Mouse (Mus musculus) forebrain, embryonic 13.5 days (tissue): ENCODE results near the gene Olfr1417. TPM values are rescaled to one million over a fixed set of nuclear protein-coding genes. Genes with fewer than 3 reads are reported as not detected.

Source experiments
- ATAC-seq: fragments of 200-750 bp; cut with Nextera tagmentation; 2 replicates; pipeline ENCODE4 v1.8.0; 2017
- H3K27ac ChIP-seq: fragments of 300-500 bp; sonication (generic); 2 replicates; pipeline ENCODE4 v1.5.1; 2015; ENCODE audit warnings: inconsistent platforms, mild to moderate bottlenecking, moderate library complexity
- H3K27me3 ChIP-seq: fragments of 300-500 bp; sonication (generic); 2 replicates; pipeline ENCODE4 v1.6.1; 2015; ENCODE audit warnings: mild to moderate bottlenecking, inconsistent platforms
- H3K36me3 ChIP-seq: fragments of 300-500 bp; sonication (generic); 2 replicates; pipeline ENCODE4 v1.6.1; 2015; ENCODE audit warnings: mild to moderate bottlenecking, inconsistent platforms; ENCODE audit not compliant: poor library complexity, severe bottlenecking
- H3K4me1 ChIP-seq: fragments of 300-500 bp; sonication (generic); 2 replicates; pipeline ENCODE4 v1.6.1; 2015; ENCODE audit warnings: inconsistent platforms
- H3K4me2 ChIP-seq: fragments of 300-500 bp; sonication (generic); 2 replicates; pipeline ENCODE4 v1.6.1; 2015; ENCODE audit warnings: inconsistent platforms, mild to moderate bottlenecking, moderate library complexity
- H3K4me3 ChIP-seq: fragments of 300-500 bp; sonication (generic); 2 replicates; pipeline ENCODE4 v1.5.1; 2015; ENCODE audit warnings: mild to moderate bottlenecking, inconsistent platforms
- H3K9ac ChIP-seq: fragments of 300-500 bp; sonication (generic); 2 replicates; pipeline ENCODE4 v1.6.1; 2015; ENCODE audit warnings: mild to moderate bottlenecking, inconsistent platforms
- H3K9me3 ChIP-seq: fragments of 300-500 bp; sonication (generic); replicated peaks from 2 replicates; pipeline ENCODE4 v1.6.1; 2016; ENCODE audit warnings: inconsistent platforms
- WGBS: fragments of 180-500 bp; shearing (Covaris S2); methylation state at CpG from one replicate; pipeline ENCODE4 v1.1.7; 2015; 5-methylcytosine and 5-hydroxymethylcytosine counted together
- polyA plus RNA-seq: library from polyadenylated mRNA; unstranded; fragments of >200 nt; fragmentation: Nextera tagmentation; extraction: Ambion mirVana; gene quantifications from 2 replicates; pipeline ENCODE4 v1.2.1, GENCODE M21; 2015

The Olfr1417 gene
- polyA plus RNA-seq, 1 experiment from 2014 or later, result 0.12 TPM

- H3K4me2 ChIP-seq, result no peak overlapping the region
- no peaks in the 10 kb centered on the region for H3K27me3 ChIP-seq
- H3K27ac ChIP-seq, result no peak overlapping the region
- no peak overlapping the region for H3K9ac ChIP-seq
- WGBS, result 27% methylated on average over 6 of the region's 6 CpGs
- no peak for ATAC-seq
- peaks cover 3% of the 10 kb centered on the region; the same call in 1 of the 2 replicates for H3K4me1 ChIP-seq
- H3K4me3 ChIP-seq, result no peak overlapping the region
- H3K36me3 ChIP-seq, result no peaks in the 10 kb centered on the region
- no peaks in the 10 kb centered on the region for H3K9me3 ChIP-seq
Observed at GRCm38 (mm10) chr19:11807822-11808221, 31.2 kb downstream of the Olfr1417 start.

- Histone ChIP-seq H3K27me3 (no peaks in the 10 kb centered on the region), H3K4me2 (no peak overlapping the region), H3K4me1 (peaks cover 3% of the 10 kb centered on the region; the same call in 1 of the 2 replicates), H3K27ac (no peak overlapping the region), H3K36me3 (no peaks in the 10 kb centered on the region), H3K9ac (no peak overlapping the region), H3K9me3 (no peaks in the 10 kb centered on the region), H3K4me3 (no peak overlapping the region)
- 60% methylated on average over 2 of the region's 2 CpGs for WGBS
- no peak for ATAC-seq
Observed at GRCm38 (mm10) chr19:11807251-11807650, 31.8 kb downstream of the Olfr1417 start.

- WGBS, result 77% methylated on average over 1 of the region's 1 CpGs
- Histone ChIP-seq H3K9me3 (no peaks in the 10 kb centered on the region), H3K4me2 (no peak overlapping the region), H3K4me3 (no peak overlapping the region), H3K9ac (no peak overlapping the region), H3K27me3 (no peaks in the 10 kb centered on the region), H3K36me3 (no peaks in the 10 kb centered on the region), H3K4me1 (no peaks in the 10 kb centered on the region), H3K27ac (no peak overlapping the region)
- ATAC-seq, result no peak
Observed at GRCm38 (mm10) chr19:11804423-11804822, 34.6 kb downstream of the Olfr1417 start.

GRCm38 (mm10) chr19:11800531-11801315 is 38.3 kb downstream of the Olfr1417 start:
- 78% methylated on average over 8 of the region's 8 CpGs for WGBS

GRCm38 (mm10) chr19:11794447-11794846 is 44.6 kb downstream of the Olfr1417 start:
- Histone ChIP-seq H3K27me3 (no peaks in the 10 kb centered on the region), H3K36me3 (no peaks in the 10 kb centered on the region), H3K4me1 (no peaks in the 10 kb centered on the region), H3K27ac (no peak overlapping the region), H3K4me2 (no peak overlapping the region), H3K9ac (no peak overlapping the region), H3K4me3 (no peak overlapping the region), H3K9me3 (no peaks in the 10 kb centered on the region)
- WGBS, result 91% methylated on average over 6 of the region's 6 CpGs
- no peak for ATAC-seq

More at GRCm38 (mm10) chr19:11800531-11801315, 38.3 kb downstream of the Olfr1417 start:
- no peak for ATAC-seq
- Histone ChIP-seq H3K4me3 (no peak overlapping the region), H3K36me3 (no peaks in the 10 kb centered on the region), H3K9ac (no peak overlapping the region), H3K27ac (no peak overlapping the region), H3K9me3 (no peaks in the 10 kb centered on the region), H3K4me2 (no peak overlapping the region), H3K27me3 (no peaks in the 10 kb centered on the region), H3K4me1 (no peaks in the 10 kb centered on the region)

GRCm38 (mm10) chr19:11793741-11794359 is 45.2 kb downstream of the Olfr1417 start:
- Histone ChIP-seq H3K4me2 (no peak overlapping the region), H3K9me3 (no peaks in the 10 kb centered on the region), H3K27ac (no peak overlapping the region), H3K36me3 (no peaks in the 10 kb centered on the region), H3K4me1 (no peaks in the 10 kb centered on the region), H3K9ac (no peak overlapping the region), H3K4me3 (no peak overlapping the region), H3K27me3 (no peaks in the 10 kb centered on the region)
- WGBS, result 85% methylated on average over 2 of the region's 2 CpGs
- no peak for ATAC-seq

- Histone ChIP-seq H3K27ac (no peak overlapping the region), H3K36me3 (no peaks in the 10 kb centered on the region), H3K9ac (no peak overlapping the region), H3K9me3 (no peaks in the 10 kb centered on the region), H3K4me2 (no peak overlapping the region), H3K4me1 (no peaks in the 10 kb centered on the region), H3K4me3 (no peak overlapping the region), H3K27me3 (no peaks in the 10 kb centered on the region)
- 67% methylated on average over 5 of the region's 5 CpGs for WGBS
- ATAC-seq, result no peak
Observed at GRCm38 (mm10) chr19:11791825-11792224, 47.2 kb downstream of the Olfr1417 start.

- Histone ChIP-seq H3K4me2 (no peak overlapping the region), H3K27ac (no peak overlapping the region), H3K27me3 (no peaks in the 10 kb centered on the region), H3K9me3 (no peaks in the 10 kb centered on the region), H3K4me3 (no peak overlapping the region), H3K4me1 (no peaks in the 10 kb centered on the region), H3K36me3 (no peaks in the 10 kb centered on the region), H3K9ac (no peak overlapping the region)
- ATAC-seq, result no peak
- WGBS, result 92% methylated on average over 6 of the region's 6 CpGs
Observed at GRCm38 (mm10) chr19:11788876-11789275, 50.1 kb downstream of the Olfr1417 start.

- H3K27me3 ChIP-seq, result no peaks in the 10 kb centered on the region
Observed at GRCm38 (mm10) chr19:11787826-11788225, 51.2 kb downstream of the Olfr1417 start.

GRCm38 (mm10) chr19:11785409-11786154 is 53.4 kb downstream of the Olfr1417 start:
- H3K27me3 ChIP-seq, result no peaks in the 10 kb centered on the region
- no peaks in the 10 kb centered on the region for H3K4me1 ChIP-seq
- H3K9ac ChIP-seq, result no peak overlapping the region
- H3K36me3 ChIP-seq, result no peaks in the 10 kb centered on the region
- no peak overlapping the region for H3K27ac ChIP-seq
- H3K9me3 ChIP-seq, result no peaks in the 10 kb centered on the region
- H3K4me2 ChIP-seq, result no peak overlapping the region
- ATAC-seq, result no peak
- no peak overlapping the region for H3K4me3 ChIP-seq
- WGBS, result 94% methylated on average over 14 of the region's 14 CpGs

More at GRCm38 (mm10) chr19:11787826-11788225, 51.2 kb downstream of the Olfr1417 start:
- no peak overlapping the region for H3K4me2 ChIP-seq
- H3K9ac ChIP-seq, result no peak overlapping the region
- no peak overlapping the region for H3K4me3 ChIP-seq
- H3K4me1 ChIP-seq, result no peaks in the 10 kb centered on the region
- 93% methylated on average over 6 of the region's 6 CpGs for WGBS
- H3K36me3 ChIP-seq, result no peaks in the 10 kb centered on the region
- ATAC-seq, result no peak
- no peak overlapping the region for H3K27ac ChIP-seq
- no peaks in the 10 kb centered on the region for H3K9me3 ChIP-seq

GRCm38 (mm10) chr19:11777191-11777865 is 61.7 kb downstream of the Olfr1417 start:
- WGBS, result 66% methylated on average over 7 of the region's 7 CpGs
- no peaks in the 10 kb centered on the region for H3K9me3 ChIP-seq
- no peak overlapping the region for H3K4me3 ChIP-seq
- peaks cover 29% of the 10 kb centered on the region for H3K36me3 ChIP-seq
- H3K9ac ChIP-seq, result no peak overlapping the region
- no peaks in the 10 kb centered on the region for H3K4me1 ChIP-seq
- no peak overlapping the region for H3K4me2 ChIP-seq
- H3K27ac ChIP-seq, result no peak overlapping the region
- ATAC-seq, result peak; percentile 50; the same call in 1 of the 2 replicates
- no peaks in the 10 kb centered on the region for H3K27me3 ChIP-seq
